Mouse (Mus musculus) c-Kit-negative CD71-positive TER-119-positive erythroid progenitor cells, embryonic 14.5 days (primary cell): ENCODE measurements at regions not wholly inside any gene's neighbourhood (a gene's known extent, or its start where the extent isn't known, plus 50 kb on each side); places are given as distances from the start of the nearest gene placed in this dataset.

Source experiments
- DNase-seq: peaks from one replicate; pipeline ENCODE4 v3.0.0-alpha.2; 2013; ENCODE audit warnings: low read depth, low spot score

GRCm38 (mm10) chr14:25173873-25174272 lies 285.1 kb upstream of the Zmiz1 start:
- DNase-seq: no peak

DNA sequence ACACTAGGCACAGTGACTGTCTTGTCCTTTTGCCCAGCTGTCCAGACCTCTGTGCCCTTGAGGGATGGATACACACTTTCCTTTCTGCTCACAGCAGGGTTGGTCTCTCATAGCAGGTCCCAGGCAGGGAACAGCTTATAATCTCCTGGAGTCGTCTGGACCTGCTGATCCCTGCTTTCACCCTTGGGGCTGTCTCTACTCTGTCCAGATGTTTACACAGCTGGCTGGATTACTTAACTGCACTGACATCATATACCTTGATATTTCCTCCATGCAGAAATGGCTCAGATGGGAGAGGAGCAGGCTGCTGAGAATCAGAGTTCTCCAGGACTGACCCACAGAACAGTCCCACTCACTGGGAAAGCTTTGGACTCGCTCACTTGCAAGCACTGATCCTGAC lies 284.6 kb upstream of the Zmiz1 start:
- DNase-seq: no peak

DNA sequence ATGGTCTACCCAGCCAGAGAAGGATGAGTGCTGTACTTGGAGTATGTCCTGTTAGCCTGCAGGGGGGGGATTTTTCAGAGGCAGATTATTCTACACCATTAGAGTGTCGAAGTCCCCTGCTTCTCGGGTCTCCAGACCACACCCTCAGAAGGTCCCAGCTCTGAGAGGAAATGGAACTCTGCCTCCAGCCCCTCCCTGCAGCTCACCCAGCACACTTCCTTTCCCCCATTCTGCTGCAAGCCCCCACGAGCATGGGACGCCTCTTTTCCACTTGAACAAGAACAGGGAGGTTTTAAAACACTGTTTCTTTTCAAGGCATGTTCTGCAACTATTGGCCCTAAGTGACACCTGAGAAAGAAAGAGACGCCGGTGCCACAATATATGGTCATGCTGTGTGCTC lies 282.8 kb upstream of the Zmiz1 start:
- no peak for DNase-seq

DNA sequence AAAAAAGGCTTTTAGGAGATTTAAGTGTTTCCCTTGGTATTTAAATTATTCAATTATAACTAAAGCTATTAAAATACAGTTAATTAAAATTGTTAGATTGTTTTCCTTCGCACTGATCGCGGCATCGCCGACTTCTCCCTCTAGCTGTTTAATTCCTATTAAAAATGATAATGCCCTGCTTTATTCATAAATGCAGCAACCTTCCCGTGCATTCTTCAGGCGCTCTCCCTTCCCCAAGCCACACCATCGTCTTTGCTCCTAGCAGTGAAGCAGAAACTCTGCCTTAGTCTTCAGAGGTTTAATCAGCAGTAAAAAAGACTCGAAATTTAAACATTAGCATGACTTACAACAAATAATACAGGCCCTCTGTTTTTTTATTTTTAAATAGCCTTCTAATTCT lies 278.9 kb upstream of the Zmiz1 start:
- DNase-seq: no peak

DNA sequence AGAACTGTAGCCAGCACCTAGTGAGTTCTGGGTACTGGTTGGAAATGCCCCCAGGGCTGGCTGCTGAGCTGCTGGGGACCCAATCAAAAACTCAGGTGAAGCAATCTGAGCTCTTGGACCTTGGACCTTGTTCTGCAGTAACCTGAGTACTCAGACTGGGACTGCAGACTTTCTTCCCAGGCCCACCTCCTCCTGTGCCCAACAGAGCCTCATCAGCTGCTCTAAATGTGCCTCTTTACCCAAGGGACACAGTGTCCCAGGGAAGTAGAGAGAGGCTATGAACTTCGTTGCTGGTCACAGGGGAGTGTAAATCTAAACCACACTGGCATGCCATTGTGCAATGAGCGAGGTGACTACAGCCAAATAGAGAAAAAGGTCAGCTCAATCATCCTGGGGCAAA lies 277.6 kb upstream of the Zmiz1 start:
- no peak for DNase-seq

- no peak for DNase-seq
Observed at GRCm38 (mm10) chr14:25184042-25184441, 274.9 kb upstream of the Zmiz1 start.

GRCm38 (mm10) chr14:25184875-25185274 lies 274.1 kb upstream of the Zmiz1 start:
- no peak for DNase-seq

DNA sequence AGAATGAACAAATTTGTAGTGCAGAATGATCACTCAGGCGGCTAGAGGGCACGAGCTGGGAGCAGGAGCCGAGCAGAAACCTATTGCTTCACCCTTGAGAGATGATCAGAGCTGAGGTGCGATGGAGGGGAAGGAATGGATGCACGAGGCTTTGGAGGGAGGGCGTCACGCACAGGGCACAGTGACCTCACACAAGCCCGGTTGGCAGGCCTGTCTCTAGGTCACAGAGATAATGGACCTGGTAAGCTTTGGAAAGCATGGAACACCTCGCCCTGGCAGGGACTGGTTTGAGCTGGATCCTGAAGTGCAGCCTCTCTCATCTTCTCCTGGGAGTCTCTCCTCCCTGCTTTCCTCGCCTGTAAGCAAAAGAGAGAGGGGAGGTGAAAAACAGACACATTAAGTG lies 273.4 kb upstream of the Zmiz1 start:
- DNase-seq: no peak

DNA sequence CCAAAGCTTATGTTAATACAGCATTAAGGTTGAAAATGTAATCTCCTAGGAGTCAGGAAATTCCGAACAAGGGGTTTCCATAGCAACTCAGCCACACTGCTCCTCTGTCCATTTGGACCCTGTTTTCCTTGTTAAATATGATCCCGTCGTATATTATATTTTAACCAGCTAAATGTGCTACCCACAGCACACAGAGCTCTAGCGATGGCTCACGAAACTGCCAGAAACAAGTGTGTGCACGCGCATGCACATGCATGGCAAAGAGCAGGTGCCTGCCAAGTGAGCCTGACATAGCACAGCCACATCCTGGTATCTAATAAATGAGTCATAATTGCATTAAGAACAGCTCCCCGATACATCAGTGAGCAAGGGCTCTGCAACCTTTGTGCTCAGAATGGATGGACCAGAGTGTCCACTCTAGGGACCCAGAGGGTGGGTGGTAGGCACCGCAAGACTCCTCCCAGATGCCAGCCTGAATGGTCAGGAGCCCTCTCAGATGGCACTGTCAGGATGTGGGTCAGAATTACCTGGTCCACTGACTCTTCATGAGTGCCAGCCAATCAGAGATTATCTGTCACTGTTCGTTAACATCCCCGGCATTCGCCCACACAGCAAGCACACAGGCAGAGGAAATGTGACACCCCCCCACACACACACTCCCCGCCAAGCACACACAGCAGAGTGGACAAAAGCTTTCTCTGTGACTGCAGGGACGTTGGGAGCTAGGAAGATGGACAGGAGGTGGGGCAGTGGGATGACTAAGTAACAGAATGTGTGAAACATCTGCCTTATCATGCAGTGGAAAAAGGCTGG lies 272.8 kb upstream of the Zmiz1 start:
- DNase-seq: no peak

DNA sequence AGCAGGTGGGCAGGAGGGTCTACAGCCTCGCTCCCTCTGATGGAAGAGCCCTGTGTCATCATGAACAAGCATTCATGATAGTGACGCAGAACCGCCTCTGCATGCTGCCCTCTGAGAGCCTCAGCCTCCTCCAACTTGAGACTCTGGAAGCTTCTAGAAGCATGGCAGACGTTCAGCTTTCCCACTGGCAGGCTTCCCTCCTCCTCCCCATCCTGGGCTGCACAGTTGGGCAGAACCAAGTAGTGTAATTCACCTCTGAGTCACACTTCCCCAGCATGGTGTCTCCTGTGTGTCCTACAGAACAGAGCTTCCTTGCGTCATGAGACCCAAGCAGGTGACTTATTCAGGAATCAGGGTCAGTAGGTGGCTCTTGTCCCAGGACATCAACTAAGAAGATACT lies 271.3 kb upstream of the Zmiz1 start:
- no peak for DNase-seq

- no peak for DNase-seq
Observed at GRCm38 (mm10) chr14:25189256-25189655, 269.7 kb upstream of the Zmiz1 start.

GRCm38 (mm10) chr14:25190680-25191270 lies 268.2 kb upstream of the Zmiz1 start:
- DNase-seq: no peak

- no peak for DNase-seq
Observed at GRCm38 (mm10) chr14:25196820-25197219, 262.2 kb upstream of the Zmiz1 start.

DNA sequence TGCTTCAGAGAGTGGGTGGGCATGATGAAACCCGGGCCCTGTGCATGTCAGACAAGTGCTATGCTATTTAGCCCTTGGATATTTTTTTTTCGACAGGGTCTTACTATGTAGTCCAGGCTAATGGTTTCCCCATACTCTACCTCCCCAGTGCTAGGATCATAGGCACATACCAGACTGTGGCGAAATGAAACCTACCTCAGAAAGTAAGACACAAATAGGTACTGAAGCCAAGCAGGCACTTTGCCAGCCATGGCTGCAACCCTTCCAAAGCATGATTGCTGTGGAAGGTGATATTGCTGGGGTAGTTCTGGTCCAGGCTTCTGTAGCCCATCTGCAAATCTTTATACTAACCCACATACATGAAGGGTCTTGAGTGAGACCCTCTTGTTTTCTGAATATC lies 259.1 kb upstream of the Zmiz1 start:
- DNase-seq: no peak

- DNase-seq: no peak
Observed at GRCm38 (mm10) chr14:25200656-25201179, 258.3 kb upstream of the Zmiz1 start.

GRCm38 (mm10) chr14:25202312-25202711 lies 256.7 kb upstream of the Zmiz1 start:
- DNase-seq: no peak

DNA sequence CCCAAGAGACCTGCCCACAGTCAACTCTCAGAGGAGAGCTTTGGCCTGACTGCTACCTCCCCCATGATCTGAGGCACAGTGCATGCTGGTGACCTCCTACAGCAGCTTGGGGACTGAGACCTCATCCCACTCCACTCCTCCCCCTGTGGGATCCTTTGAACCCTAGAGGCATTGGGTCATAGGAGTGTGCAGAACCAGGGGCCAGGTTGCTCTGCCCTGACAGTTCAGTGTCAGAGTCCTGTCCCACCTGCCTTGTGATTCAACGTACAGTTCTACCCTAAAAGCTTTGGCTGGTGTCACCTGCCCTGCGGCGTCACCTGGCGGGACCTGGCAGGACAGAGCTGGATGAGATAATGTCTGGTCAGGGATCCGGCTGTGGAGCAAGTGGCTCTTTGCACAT lies 254.9 kb upstream of the Zmiz1 start:
- DNase-seq: no peak

DNA sequence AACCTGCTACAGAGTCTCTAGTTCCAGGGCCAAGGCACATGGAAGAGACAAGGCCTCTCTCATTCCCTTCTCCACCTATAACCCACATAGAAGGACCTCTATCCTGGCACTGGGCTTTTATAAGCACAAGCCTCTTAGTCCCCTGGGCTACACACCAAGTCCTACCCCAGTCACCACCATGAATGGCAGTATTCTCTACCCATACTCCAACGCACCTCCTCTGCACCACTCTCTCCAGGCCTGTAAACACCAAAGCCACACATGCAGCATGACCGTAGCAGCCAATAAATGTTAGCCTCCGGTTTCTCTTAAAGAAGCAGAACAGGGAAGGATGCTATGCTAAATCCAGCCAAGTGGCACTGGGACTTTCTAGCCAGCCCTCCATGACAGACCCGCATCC lies 252.1 kb upstream of the Zmiz1 start:
- DNase-seq: no peak

GRCm38 (mm10) chr14:25207422-25207821 lies 251.6 kb upstream of the Zmiz1 start:
- no peak for DNase-seq

DNA sequence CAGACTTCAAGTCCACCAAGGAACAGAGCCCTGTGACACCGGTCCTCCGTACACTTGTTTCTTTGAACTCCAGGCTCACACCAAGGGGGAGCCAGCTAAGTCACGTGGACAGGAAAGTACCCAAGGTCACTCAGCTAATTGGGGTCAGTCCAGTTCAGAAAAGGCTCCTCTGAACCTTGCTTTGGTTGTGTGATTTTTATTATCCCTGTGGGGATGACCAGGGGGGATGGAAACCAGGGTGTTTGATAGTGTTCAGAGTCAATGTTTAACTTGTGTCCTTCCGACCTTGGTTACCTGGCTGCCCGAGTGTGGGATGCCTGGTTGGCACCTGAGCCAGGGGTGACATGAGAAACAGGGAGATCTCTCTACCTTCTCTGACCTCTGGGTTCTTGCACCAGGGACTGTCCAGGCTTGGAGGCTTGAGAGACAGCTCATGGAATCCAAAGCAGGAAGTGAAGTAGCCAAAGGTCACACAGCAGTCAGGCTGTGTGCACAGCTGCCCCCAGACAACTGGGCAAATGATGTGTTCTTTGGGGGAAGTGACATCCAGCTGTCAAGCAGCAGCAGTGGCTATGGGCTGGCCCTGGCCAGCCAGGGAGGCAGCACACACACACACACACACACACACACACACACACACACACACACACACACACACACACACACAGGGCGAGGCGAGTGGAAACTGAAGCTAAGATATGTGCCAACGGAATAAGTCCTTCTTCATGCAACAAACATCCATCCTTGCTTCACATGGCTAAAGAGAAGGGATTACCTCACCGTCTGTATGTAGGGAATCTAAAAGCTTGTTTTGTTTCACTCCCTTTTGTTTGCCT lies 250.5 kb upstream of the Zmiz1 start:
- DNase-seq: no peak

DNA sequence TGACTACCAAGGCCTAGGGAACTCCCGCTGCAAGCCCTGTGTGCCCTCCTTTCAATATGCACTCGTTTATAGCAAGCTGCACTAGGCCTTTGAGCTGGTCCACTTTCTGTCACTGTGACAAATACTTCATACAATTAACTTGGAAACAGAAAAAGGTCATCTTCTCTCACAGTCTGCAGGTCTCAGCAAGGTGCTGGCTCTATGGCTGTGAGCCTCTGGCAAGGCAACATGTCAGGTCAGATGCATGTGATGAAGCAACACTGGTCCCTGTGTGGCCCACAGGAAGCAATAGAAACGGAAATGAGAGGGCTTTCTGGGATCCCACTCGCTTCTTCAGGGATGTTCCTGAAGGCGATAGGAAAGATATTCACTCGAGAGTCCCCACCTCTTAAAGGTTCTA lies 245.9 kb upstream of the Zmiz1 start:
- DNase-seq: no peak

GRCm38 (mm10) chr14:25223091-25223490 lies 235.9 kb upstream of the Zmiz1 start:
- no peak for DNase-seq
